Mouse (Mus musculus) limb, embryonic 11.5 days (tissue): ENCODE measurements around the gene Tjp3. TPM values are rescaled to one million over a fixed set of nuclear protein-coding genes. Genes with fewer than 3 reads are reported as not detected.
"Not testable (repeated sequence)": the region's sequence is repeated elsewhere in the genome, so short reads cannot be mapped to it uniquely, and the experiment has no call there.

ENCODE experiments used
- ATAC-seq: fragments of 200-750 bp; cut with Nextera tagmentation; 2 replicates; pipeline ENCODE4 v1.8.0; 2017; ENCODE audit warnings: low read depth; ENCODE audit not compliant: insufficient number of reproducible peaks, low FRiP score, low TSS enrichment
- DNase-seq: peaks from one replicate; pipeline ENCODE4 v3.0.0-alpha.2; 2015; ENCODE audit warnings: low spot score
- H3K27ac ChIP-seq: fragments of 300-500 bp; sonication (generic); replicated peaks from 2 replicates; pipeline ENCODE4 v1.5.1; 2014; ENCODE audit warnings: low read depth, mild to moderate bottlenecking, low read length
- H3K27me3 ChIP-seq: fragments of 300-500 bp; sonication (generic); 2 replicates; pipeline ENCODE4 v1.6.1; 2014; ENCODE audit warnings: mild to moderate bottlenecking, low read length, mixed read lengths; ENCODE audit not compliant: control insufficient read depth, insufficient read depth
- H3K36me3 ChIP-seq: fragments of 300-500 bp; sonication (generic); 2 replicates; pipeline ENCODE4 v1.6.1; 2014; ENCODE audit warnings: mild to moderate bottlenecking, low read length, moderate library complexity, mixed read lengths; ENCODE audit not compliant: control insufficient read depth, insufficient read depth
- H3K4me1 ChIP-seq: fragments of 300-500 bp; sonication (generic); 2 replicates; pipeline ENCODE4 v1.6.1; 2014; ENCODE audit warnings: low read length, mixed read lengths; ENCODE audit not compliant: control insufficient read depth, insufficient read depth
- H3K4me2 ChIP-seq: fragments of 300-500 bp; sonication (generic); 2 replicates; pipeline ENCODE4 v1.6.1; 2014; ENCODE audit warnings: low read depth, mild to moderate bottlenecking, moderate library complexity; ENCODE audit not compliant: severe bottlenecking
- H3K4me3 ChIP-seq: fragments of 300-500 bp; sonication (generic); 2 replicates; pipeline ENCODE4 v1.5.1; 2014; ENCODE audit warnings: low read depth, low read length
- H3K9ac ChIP-seq: fragments of 300-500 bp; sonication (generic); 2 replicates; pipeline ENCODE4 v1.6.1; 2014; ENCODE audit warnings: mild to moderate bottlenecking, low read length
- H3K9me3 ChIP-seq: fragments of 300-500 bp; sonication (generic); 2 replicates; pipeline ENCODE4 v1.6.1; 2016; ENCODE audit warnings: low read length; ENCODE audit not compliant: control insufficient read depth
- WGBS: fragments of 180-500 bp; shearing (Covaris S2); extraction: QIAGEN DNeasy Blood & Tissue Kit; methylation state at CpG from one replicate; pipeline ENCODE4 v1.1.7; 2014; 5-methylcytosine and 5-hydroxymethylcytosine counted together
- polyA plus RNA-seq: library from polyadenylated mRNA; unstranded; fragments of >200 nt; fragmentation: Nextera tagmentation; extraction: Ambion mirVana; gene quantifications from 2 replicates; pipeline ENCODE4 v1.2.1, GENCODE M21; 2014

The Tjp3 gene
- polyA plus RNA-seq, 1 experiment from 2014 or later, result 2.0 TPM

- DNase-seq, result no peak
- no peak for ATAC-seq
- Histone ChIP-seq H3K4me1 (0 out of 2 replicates have a peak, but pooled peaks cover 3% of the 10 kb centered on the region), H3K4me3 (no peak overlapping the region), H3K36me3 (no peaks in the 10 kb centered on the region), H3K9ac (no peak overlapping the region), H3K4me2 (no peak overlapping the region), H3K9me3 (no peaks in the 10 kb centered on the region), H3K27me3 (peaks cover 29% of the 10 kb centered on the region), H3K27ac (no peak overlapping the region)
- 84% methylated on average over 6 of the region's 6 CpGs for WGBS
These were observed 57.2 kb downstream of the Tjp3 start for GRCm38 (mm10) chr10:81234206-81234605.

GRCm38 (mm10) chr10:81233226-81233585, 58.2 kb downstream of the Tjp3 start:
- Histone ChIP-seq H3K36me3 (no peaks in the 10 kb centered on the region), H3K9me3 (no peaks in the 10 kb centered on the region), H3K27ac (no peak overlapping the region), H3K27me3 (peaks cover 28% of the 10 kb centered on the region), H3K4me2 (peak overlapping the region; percentile 61), H3K9ac (peak overlapping the region; percentile 69), H3K4me3 (peak overlapping the region; percentile 73), H3K4me1 (0 out of 2 replicates have a peak, but pooled peaks cover 3% of the 10 kb centered on the region)
- DNase-seq, result no peak
- peak; percentile 40; the same call in 1 of the 2 replicates for ATAC-seq
- WGBS, result 2% methylated on average over 24 of the region's 28 CpGs

- H3K27ac ChIP-seq, result no peak within 1 kb of the TSS
These were observed 58.7 kb downstream of the Tjp3 start, which contains the start of gene Zfr2 for GRCm38 (mm10) chr10:81232580-81233225. TSS of gene Zfr2 (plus strand) at chr10:81233155.

GRCm38 (mm10) chr10:81231436-81231835, 59.9 kb downstream of the Tjp3 start:
- Histone ChIP-seq H3K36me3 (no peaks in the 10 kb centered on the region), H3K27ac (no peak overlapping the region), H3K4me2 (no peak overlapping the region), H3K9me3 (no peaks in the 10 kb centered on the region), H3K4me1 (0 out of 2 replicates have a peak, but pooled peaks cover 3% of the 10 kb centered on the region), H3K4me3 (no peak overlapping the region), H3K9ac (no peak overlapping the region), H3K27me3 (peaks cover 25% of the 10 kb centered on the region)
- ATAC-seq (no peak), DNase-seq (no peak)
- WGBS, result 49% methylated on average over 7 of the region's 7 CpGs

More at GRCm38 (mm10) chr10:81232580-81233225, 58.7 kb downstream of the Tjp3 start, which contains the start of gene Zfr2:
- peak; percentile 64 for ATAC-seq
- Histone ChIP-seq H3K9me3 (no peaks in the 10 kb centered on the region), H3K9ac (peak within 1 kb of the TSS; percentile 69), H3K27me3 (peaks cover 25% of the 10 kb centered on the region), H3K4me3 (peak within 1 kb of the TSS; percentile 73), H3K36me3 (no peaks in the 10 kb centered on the region), H3K4me2 (peak within 1 kb of the TSS; percentile 61), H3K4me1 (0 out of 2 replicates have a peak, but pooled peaks cover 3% of the 10 kb centered on the region)
- WGBS, result 13% methylated on average over 17 of the region's 29 CpGs
- peak; percentile 91 for DNase-seq

- Histone ChIP-seq H3K9me3 (no peaks in the 10 kb centered on the region), H3K4me1 (0 out of 2 replicates have a peak, but pooled peaks cover 3% of the 10 kb centered on the region)
- ATAC-seq, result no peak
These were observed 60.7 kb downstream of the Tjp3 start, which contains the start of gene Atcay for GRCm38 (mm10) chr10:81230438-81231332. TSS of gene Atcay (minus strand) at chr10:81230833.

GRCm38 (mm10) chr10:81229735-81230437, 61.5 kb downstream of the Tjp3 start:
- H3K4me2 ChIP-seq, result no peak overlapping the region
- 10% methylated on average over 20 of the region's 20 CpGs for WGBS
- H3K36me3 ChIP-seq, result no peaks in the 10 kb centered on the region
- DNase-seq, result no peak
- H3K4me1 ChIP-seq, result 0 out of 2 replicates have a peak, but pooled peaks cover 3% of the 10 kb centered on the region
- no peaks in the 10 kb centered on the region for H3K9me3 ChIP-seq
- H3K4me3 ChIP-seq, result no peak overlapping the region
- no peak overlapping the region for H3K9ac ChIP-seq
- H3K27ac ChIP-seq, result no peak overlapping the region
- peaks cover 25% of the 10 kb centered on the region for H3K27me3 ChIP-seq
- ATAC-seq, result no peak

More at GRCm38 (mm10) chr10:81230438-81231332, 60.7 kb downstream of the Tjp3 start, which contains the start of gene Atcay:
- Histone ChIP-seq H3K36me3 (no peaks in the 10 kb centered on the region), H3K27ac (no peak within 1 kb of the TSS), H3K4me2 (0 out of 2 replicates have a peak within 1 kb of the TSS, but pooled peaks have one; percentile 3), H3K9ac (no peak within 1 kb of the TSS), H3K27me3 (peaks cover 25% of the 10 kb centered on the region), H3K4me3 (no peak within 1 kb of the TSS)
- peak; percentile 52 for DNase-seq
- 11% methylated on average over 27 of the region's 27 CpGs for WGBS

GRCm38 (mm10) chr10:81223731-81224130, 67.7 kb downstream of the Tjp3 start:
- H3K4me3 ChIP-seq, H3K9me3 ChIP-seq, H3K27ac ChIP-seq, H3K4me1 ChIP-seq, H3K9ac ChIP-seq, H3K27me3 ChIP-seq, ATAC-seq, DNase-seq, H3K4me2 ChIP-seq, H3K36me3 ChIP-seq: not testable (repeated sequence)
- 43% methylated on average over 2 of the region's 2 CpGs for WGBS
